Mouse (Mus musculus) spleen, adult 2 months (tissue): Measurements from ENCODE around the gene Hipk3. TPM values are rescaled to one million over a fixed set of nuclear protein-coding genes. Genes with fewer than 3 reads are reported as not detected.

Experiments used
- DNase-seq, 2 experiments: peaks; one replicate each; pipeline versions ENCODE4 v3.0.0 to v3.0.0-alpha.2; 2012 to 2021; ENCODE audit warnings: low spot score in 2 of 2, low read depth in 1 of 2
- H3K27ac ChIP-seq: fragments of 200-500 bp; 2 replicates; pipeline ENCODE4 v1.5.1; 2012; ENCODE audit warnings: low read length, inconsistent platforms; ENCODE audit not compliant: insufficient read depth
- H3K27me3 ChIP-seq: fragments of 200-500 bp; 2 replicates; pipeline ENCODE4 v1.6.1; 2012; ENCODE audit warnings: mild to moderate bottlenecking, moderate library complexity, low read length, inconsistent platforms; ENCODE audit not compliant: control insufficient read depth, insufficient read depth
- H3K36me3 ChIP-seq: fragments of 200-500 bp; 2 replicates; pipeline ENCODE4 v1.6.1; 2012; ENCODE audit warnings: mild to moderate bottlenecking, low read length, inconsistent platforms; ENCODE audit not compliant: control insufficient read depth, insufficient read depth
- H3K4me1 ChIP-seq: fragments of 200-500 bp; 2 replicates; pipeline ENCODE4 v1.6.1; 2011; ENCODE audit warnings: inconsistent platforms; ENCODE audit not compliant: control insufficient read depth, insufficient read depth, insufficient read length
- H3K4me3 ChIP-seq: fragments of 200-500 bp; 2 replicates; pipeline ENCODE4 v1.5.1; 2011; ENCODE audit warnings: mild to moderate bottlenecking, inconsistent platforms; ENCODE audit not compliant: insufficient read depth, insufficient read length; ENCODE audit errors: extremely low read depth
- CTCF ChIP-seq: fragments of 200-500 bp; IDR thresholded peaks from 2 replicates; pipeline ENCODE4 v1.5.1; 2011; ENCODE audit warnings: mild to moderate bottlenecking, inconsistent platforms; ENCODE audit not compliant: insufficient read depth, insufficient read length, insufficient replicate concordance; ENCODE audit errors: extremely low read depth
- POLR2A ChIP-seq: fragments of 200-500 bp; IDR thresholded peaks from 2 replicates; pipeline ENCODE4 v1.6.1; 2011; ENCODE audit warnings: low read depth, low read length, inconsistent platforms
- WGBS: fragments of 180-500 bp; shearing (Covaris S2); methylation state at CpG from one replicate; pipeline ENCODE4 v1.1.7; 2018; 5-methylcytosine and 5-hydroxymethylcytosine counted together
- polyA plus RNA-seq: library from polyadenylated mRNA; depleted of rRNA; stranded (reverse); fragments of >200 nt; gene quantifications from 2 replicates; pipeline ENCODE4 v1.2.3, GENCODE M21; 2012

Hipk3 gene
- polyA plus RNA-seq, 1 experiment: 14.5 TPM

- peaks cover 5% of the 10 kb centered on the region for H3K4me1 ChIP-seq
- no peak for DNase-seq
- 25% methylated on average over 3 of the region's 3 CpGs for WGBS
- no peak overlapping the region for H3K27ac ChIP-seq
- H3K27me3 ChIP-seq: no peaks in the 10 kb centered on the region
- H3K36me3 ChIP-seq: peaks cover 1% of the 10 kb centered on the region; the same call in 1 of the 2 replicates
- TF ChIP-seq POLR2A (no peak), CTCF (no peak)
- H3K4me3 ChIP-seq: no peak overlapping the region
These were observed 34.2 kb downstream of the Hipk3 start for GRCm38 (mm10) chr2:104460021-104460420.

GRCm38 (mm10) chr2:104458569-104459332 is 35.5 kb downstream of the Hipk3 start:
- Histone ChIP-seq H3K4me3 (no peak overlapping the region), H3K27ac (no peak overlapping the region), H3K27me3 (no peaks in the 10 kb centered on the region), H3K36me3 (peaks cover 1% of the 10 kb centered on the region; the same call in 1 of the 2 replicates), H3K4me1 (peaks cover 5% of the 10 kb centered on the region)
- 88% methylated on average over 8 of the region's 8 CpGs for WGBS
- no peak for TF ChIP-seq POLR2A
- TF ChIP-seq CTCF: no peak
- no peak for DNase-seq

- DNase-seq: no peak
- no peaks in the 10 kb centered on the region for H3K27me3 ChIP-seq
These were observed 37.1 kb downstream of the Hipk3 start for GRCm38 (mm10) chr2:104457106-104457505.

GRCm38 (mm10) chr2:104450685-104451084 is 43.6 kb downstream of the Hipk3 start:
- H3K27ac ChIP-seq: no peak overlapping the region
- TF ChIP-seq POLR2A (no peak), CTCF (no peak)
- no peak overlapping the region for H3K4me3 ChIP-seq
- no peaks in the 10 kb centered on the region; the same call in 1 of the 2 replicates for H3K4me1 ChIP-seq
- no peaks in the 10 kb centered on the region for H3K27me3 ChIP-seq
- no peaks in the 10 kb centered on the region for H3K36me3 ChIP-seq
- DNase-seq: no peak
- WGBS: 21% methylated on average over 3 of the region's 3 CpGs

More at GRCm38 (mm10) chr2:104457106-104457505, 37.1 kb downstream of the Hipk3 start:
- Histone ChIP-seq H3K27ac (no peak overlapping the region), H3K36me3 (no peaks in the 10 kb centered on the region; the same call in 1 of the 2 replicates), H3K4me3 (no peak overlapping the region), H3K4me1 (peaks cover 5% of the 10 kb centered on the region)
- 23% methylated on average over 3 of the region's 3 CpGs for WGBS
- TF ChIP-seq POLR2A (no peak), CTCF (no peak)

GRCm38 (mm10) chr2:104449191-104449590 is 45.1 kb downstream of the Hipk3 start:
- DNase-seq: no peak
- TF ChIP-seq CTCF: no peak
- TF ChIP-seq POLR2A: no peak
- WGBS: 86% methylated on average over 1 of the region's 1 CpGs

GRCm38 (mm10) chr2:104448201-104448600 is 46.0 kb downstream of the Hipk3 start:
- Histone ChIP-seq H3K36me3 (peaks cover 1% of the 10 kb centered on the region; the same call in 1 of the 2 replicates), H3K27me3 (no peaks in the 10 kb centered on the region), H3K27ac (no peak overlapping the region), H3K4me1 (no peaks in the 10 kb centered on the region), H3K4me3 (no peak overlapping the region)
- DNase-seq: no peak
- TF ChIP-seq CTCF (no peak), POLR2A (no peak)
- 91% methylated on average over 4 of the region's 4 CpGs for WGBS

More at GRCm38 (mm10) chr2:104449191-104449590, 45.1 kb downstream of the Hipk3 start:
- Histone ChIP-seq H3K36me3 (no peaks in the 10 kb centered on the region), H3K27ac (no peak overlapping the region), H3K27me3 (no peaks in the 10 kb centered on the region), H3K4me1 (no peaks in the 10 kb centered on the region), H3K4me3 (no peak overlapping the region)

- H3K36me3 ChIP-seq: peaks cover 1% of the 10 kb centered on the region; the same call in 1 of the 2 replicates
- 44% methylated on average over 1 of the region's 1 CpGs for whole genome bisulfite sequencing
These were observed 48.2 kb downstream of the Hipk3 start for GRCm38 (mm10) chr2:104446016-104446415.

More at GRCm38 (mm10) chr2:104446016-104446415, 48.2 kb downstream of the Hipk3 start:
- no peak for TF ChIP-seq CTCF
- no peak for TF ChIP-seq POLR2A
- Histone ChIP-seq H3K4me3 (no peak overlapping the region), H3K4me1 (no peaks in the 10 kb centered on the region), H3K27ac (no peak overlapping the region), H3K27me3 (no peaks in the 10 kb centered on the region)
- no peak for DNase-seq
